Mouse (Mus musculus): Measurements from ENCODE around the gene Jmjd6. TPM values are rescaled to one million over a fixed set of nuclear protein-coding genes. Genes with fewer than 3 reads are reported as not detected.

Jmjd6 gene
- total and polyA plus RNA-seq, 3 experiments: 175 to 192 TPM; not detected in 1

DNA sequence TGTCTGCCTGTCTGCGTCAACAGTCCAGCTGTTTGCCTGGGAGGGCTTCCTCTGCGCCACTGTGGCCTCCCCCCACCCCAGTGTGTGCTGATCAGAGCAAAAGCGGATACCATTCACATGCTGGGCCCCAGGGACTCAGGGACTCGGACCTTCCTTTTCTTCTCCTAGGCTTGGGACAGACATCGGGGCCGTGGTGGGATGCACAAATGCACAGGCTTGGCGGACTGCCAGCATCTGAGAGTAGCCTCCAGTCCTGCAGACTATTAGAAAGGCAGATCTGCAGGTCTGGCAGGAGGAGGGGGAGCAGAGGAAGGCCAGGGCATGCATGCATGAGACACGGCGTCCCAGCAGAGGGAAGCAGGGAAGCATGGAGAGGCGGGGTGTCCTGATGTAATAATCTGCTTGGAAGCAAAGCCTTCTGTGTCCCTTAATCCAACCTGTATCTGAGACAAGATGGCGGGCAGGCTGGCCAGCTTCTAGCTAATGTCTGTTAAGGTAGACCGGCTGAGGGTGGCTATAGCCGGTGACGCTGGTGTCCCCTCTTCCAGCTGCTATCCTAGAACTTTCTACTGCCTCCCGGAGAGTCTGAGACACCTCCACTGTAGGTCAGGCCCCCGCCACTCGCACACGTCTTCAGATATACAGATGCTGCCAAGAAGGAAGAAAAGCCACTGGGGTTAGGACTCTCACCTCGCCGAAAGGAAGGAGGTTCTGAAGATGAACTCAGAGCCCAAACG, 30.3 kb downstream of the Jmjd6 start:
- Histone ChIP-seq H3K4me3 (ENCODE audit: control insufficient read depth in 1 of 2, insufficient read depth in 1 of 2, low read depth in 2 of 2, low read length in 2 of 2) (no peak overlapping the region), H3K79me2 (ENCODE audit: control insufficient read depth, insufficient read depth, low read length, poor library complexity) (no peaks in the 10 kb centered on the region), H3K36me3 (ENCODE audit: control insufficient read depth in 1 of 2, insufficient read depth in 2 of 2, low read length in 2 of 2) (no peaks in the 10 kb centered on the region), H3K27me3 (ENCODE audit: control insufficient read depth in 1 of 2, insufficient read depth in 2 of 2, low read length in 2 of 2) (no peaks in the 10 kb centered on the region), H3K9ac (ENCODE audit: control insufficient read depth, low read depth, low read length, poor library complexity, severe bottlenecking) (no peak overlapping the region), H3K9me3 (replicated peaks; ENCODE audit: insufficient read depth, low read length) (no peaks in the 10 kb centered on the region), H3K27ac (ENCODE audit: control insufficient read depth, low read depth, low read length) (no peak overlapping the region), H3K4me1 (ENCODE audit: control insufficient read depth in 1 of 2, insufficient read depth in 2 of 2, low read length in 2 of 2) (no peaks in the 10 kb centered on the region)
- DNase-seq (ENCODE audit: low read depth, low spot score): no peak
- TF ChIP-seq BHLHE40 (IDR thresholded peaks at IDR 0.05; ENCODE audit: borderline replicate concordance, low read depth, low read length): no peak
- no peak for TF ChIP-seq NRF1 (IDR thresholded peaks at IDR 0.05; ENCODE audit: insufficient read depth, low read depth, low read length, poor library complexity, severe bottlenecking)
- no peak for TF ChIP-seq GATA1 (IDR thresholded peaks at IDR 0.05; ENCODE audit: low read depth, low read length)
- no peak for TF ChIP-seq NELFE (IDR thresholded peaks at IDR 0.05; ENCODE audit: low read depth, low read length)
- no peak for TF ChIP-seq ZC3H11A (IDR thresholded peaks at IDR 0.05; ENCODE audit: low read depth, low read length)
- TF ChIP-seq GABPA (IDR thresholded peaks at IDR 0.05; ENCODE audit: low read depth, low read length): no peak
- TF ChIP-seq TAL1 (IDR thresholded peaks at IDR 0.05; ENCODE audit: low read length): no peak
- no peak for TF ChIP-seq MAFK (IDR thresholded peaks at IDR 0.05; ENCODE audit: borderline replicate concordance, low read depth, low read length)
- no peak for TF ChIP-seq RCOR1 (IDR thresholded peaks at IDR 0.05; ENCODE audit: low read depth, low read length)
- TF ChIP-seq CHD2 (IDR thresholded peaks at IDR 0.05; ENCODE audit: low read length): no peak
- TF ChIP-seq TCF12 (IDR thresholded peaks at IDR 0.05; ENCODE audit: low read depth, low read length): no peak

- peak; percentile 72 for DNase-seq (ENCODE audit: low read depth, low spot score)
- Histone ChIP-seq H3K27me3 (ENCODE audit: control insufficient read depth in 1 of 2, insufficient read depth in 2 of 2, low read length in 2 of 2) (no peaks in the 10 kb centered on the region), H3K4me3 (ENCODE audit: control insufficient read depth in 1 of 2, insufficient read depth in 1 of 2, low read depth in 2 of 2, low read length in 2 of 2) (peak overlapping the region; percentile 36 to 48; a peak in 3 of 4 replicates), H3K79me2 (ENCODE audit: control insufficient read depth, insufficient read depth, low read length, poor library complexity) (no peaks in the 10 kb centered on the region), H3K27ac (ENCODE audit: control insufficient read depth, low read depth, low read length) (no peak overlapping the region), H3K4me1 (ENCODE audit: control insufficient read depth in 1 of 2, insufficient read depth in 2 of 2, low read length in 2 of 2) (no peaks in the 10 kb centered on the region), H3K9ac (ENCODE audit: control insufficient read depth, low read depth, low read length, poor library complexity, severe bottlenecking) (no peak overlapping the region), H3K36me3 (ENCODE audit: control insufficient read depth in 1 of 2, insufficient read depth in 2 of 2, low read length in 2 of 2) (no peaks in the 10 kb centered on the region), H3K9me3 (replicated peaks; ENCODE audit: insufficient read depth, low read length) (no peaks in the 10 kb centered on the region)
- TF ChIP-seq RAD21 (IDR thresholded peaks at IDR 0.05; ENCODE audit: low read depth, low read length): no peak
- TF ChIP-seq MEF2A (IDR thresholded peaks at IDR 0.05; ENCODE audit: extremely low read depth, insufficient replicate concordance, low read depth, low read length, poor library complexity, severe bottlenecking): no peak
- TF ChIP-seq NRF1 (IDR thresholded peaks at IDR 0.05; ENCODE audit: insufficient read depth, low read depth, low read length, poor library complexity, severe bottlenecking): peak; percentile 84
- no peak for TF ChIP-seq USF2 (IDR thresholded peaks at IDR 0.05; ENCODE audit: borderline replicate concordance in 1 of 2, insufficient read depth in 1 of 2, low read depth in 1 of 2, low read length in 2 of 2)
- peak; percentile 45 for TF ChIP-seq MAZ (IDR thresholded peaks at IDR 0.05; ENCODE audit: low read depth, low read length)
Observed at GRCm38 (mm10) chr11:116810983-116811901, 32.0 kb downstream of the Jmjd6 start.
